Mouse (Mus musculus): ENCODE measurements around the gene Rapgef2.
A peak's percentile ranks its signal among the peaks of the same experiment; 100 is the strongest.

Rapgef2 gene

DNA sequence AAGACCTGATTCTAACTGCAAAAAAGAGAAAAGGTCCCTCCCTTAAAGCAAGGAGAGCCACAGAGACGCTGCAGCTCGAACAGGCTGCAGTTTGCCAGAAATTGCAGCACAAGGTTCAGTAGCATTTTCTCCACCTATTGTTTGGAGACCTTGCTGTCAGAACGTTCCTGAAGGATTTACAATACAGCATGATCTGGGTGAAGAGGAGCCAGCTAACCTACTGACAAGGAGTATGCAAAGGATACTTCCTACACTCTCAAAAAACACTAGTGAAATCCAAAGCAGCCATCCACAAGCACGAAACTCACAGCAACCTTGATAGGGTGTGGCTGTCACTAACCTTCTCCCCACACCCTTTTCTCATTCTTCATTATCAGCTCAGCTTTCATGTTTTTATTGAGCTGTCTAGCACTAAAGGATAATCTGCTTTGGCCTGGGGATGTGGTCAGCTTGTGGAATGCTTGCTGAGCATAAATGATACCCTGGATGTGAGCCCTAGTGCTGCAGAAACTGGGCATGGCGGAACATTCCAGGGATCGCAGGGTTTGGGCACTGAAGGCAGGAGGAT lies 124.4 kb downstream of the Rapgef2 start:
- DNase-seq (ENCODE audit: low spot score): no peak

DNA sequence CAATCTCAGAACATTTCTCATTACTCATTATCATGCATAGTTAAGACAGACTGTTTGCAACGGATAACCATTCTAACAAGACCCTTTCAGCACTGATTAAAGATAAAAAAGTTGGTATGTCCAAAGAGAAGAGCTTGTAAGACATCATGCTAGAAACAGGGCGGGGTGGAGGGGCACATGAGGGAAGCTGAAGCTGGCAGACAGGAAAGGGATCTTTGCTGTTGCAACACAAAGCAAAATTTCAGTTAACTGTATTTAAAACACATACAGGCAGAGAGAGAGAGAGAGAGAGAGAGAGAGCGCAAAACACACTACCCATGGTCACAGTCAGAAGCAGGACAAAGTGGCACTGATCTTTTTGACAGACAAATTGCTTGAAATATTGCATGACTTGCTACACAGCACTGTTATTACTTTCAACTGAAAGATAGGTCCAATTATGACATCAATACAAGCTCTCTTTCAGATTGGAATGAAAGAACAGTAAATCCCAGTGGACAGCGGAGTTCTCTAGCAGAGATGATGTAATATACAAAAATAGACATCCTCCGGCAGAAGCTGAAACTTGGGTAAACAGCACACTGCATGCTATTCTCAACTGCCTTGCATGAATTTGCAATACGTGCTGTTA lies 125.1 kb downstream of the Rapgef2 start:
- peak; percentile 15 for DNase-seq (ENCODE audit: low spot score)

DNA sequence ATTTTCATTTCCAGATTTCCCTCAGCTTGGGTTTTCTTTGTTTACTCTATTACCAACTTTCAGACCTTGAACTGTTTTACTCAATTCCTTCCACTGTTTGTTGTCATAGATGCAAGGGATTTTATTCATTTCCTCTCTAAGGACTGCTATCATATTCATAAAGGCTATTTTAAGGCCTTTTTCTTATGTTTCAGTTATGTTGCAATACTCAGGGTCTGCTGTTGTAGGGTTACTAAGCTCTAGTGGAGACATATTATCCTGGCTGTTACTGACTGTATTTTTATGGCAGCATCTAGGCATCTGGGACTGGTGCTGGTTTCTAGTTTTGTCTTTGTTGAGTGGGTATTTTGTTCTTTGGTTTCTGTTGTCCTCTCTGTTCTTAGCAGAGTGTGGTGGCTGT lies 128.1 kb downstream of the Rapgef2 start:
- DNase-seq (ENCODE audit: low spot score): no peak

DNA sequence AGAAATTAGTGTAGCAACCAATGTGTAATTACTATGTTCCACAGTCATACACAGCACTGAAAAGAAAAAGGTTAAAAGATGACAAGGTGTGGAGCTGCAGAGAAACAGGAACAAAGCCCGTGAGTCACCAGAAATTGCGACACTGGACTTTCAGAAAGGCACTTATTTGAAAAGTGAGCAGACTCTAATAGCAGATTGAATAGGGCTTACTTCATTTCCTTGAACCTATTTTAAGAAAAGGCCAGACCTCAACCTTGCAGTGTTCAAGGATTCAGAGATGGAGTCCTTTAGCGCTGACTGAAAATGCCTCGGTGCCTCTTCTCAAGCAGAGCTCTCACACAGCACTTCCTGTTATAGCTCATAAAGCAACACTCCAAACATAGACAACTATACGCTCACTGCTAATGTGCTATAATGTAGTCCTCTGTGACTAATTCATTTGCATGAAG lies 133.3 kb downstream of the Rapgef2 start:
- DNase-seq (ENCODE audit: low spot score): no peak

DNA sequence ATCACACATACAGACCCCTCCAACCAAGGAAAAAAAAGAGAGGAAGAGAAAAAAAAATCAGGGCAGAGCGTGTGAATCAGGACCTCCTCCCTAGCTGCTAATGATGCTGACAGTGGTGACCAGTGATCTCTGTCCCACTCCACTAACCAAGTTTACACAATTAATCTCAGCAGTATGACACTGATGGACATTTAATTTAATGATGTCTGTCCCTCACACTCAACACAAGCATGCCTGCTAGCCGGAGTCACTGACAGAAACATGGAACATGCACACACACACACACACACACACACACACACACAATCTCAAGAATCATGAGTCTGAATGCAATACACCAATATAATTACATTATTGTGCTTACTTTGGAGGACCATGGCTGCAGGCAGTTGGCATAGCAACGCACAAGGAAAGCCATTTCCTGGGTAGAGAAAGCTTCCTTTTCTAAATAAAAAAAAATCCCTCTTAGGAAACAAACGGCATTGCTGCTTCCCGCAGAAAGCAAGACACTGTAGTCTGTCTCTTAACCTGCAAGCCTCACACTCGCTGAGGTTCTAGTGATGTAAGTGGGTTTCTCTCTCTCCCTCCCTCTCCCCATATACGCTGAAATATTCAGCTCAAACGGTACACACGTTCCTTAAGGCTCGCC lies 140.8 kb downstream of the Rapgef2 start:
- peak; percentile 29 for DNase-seq (ENCODE audit: low spot score)

DNA sequence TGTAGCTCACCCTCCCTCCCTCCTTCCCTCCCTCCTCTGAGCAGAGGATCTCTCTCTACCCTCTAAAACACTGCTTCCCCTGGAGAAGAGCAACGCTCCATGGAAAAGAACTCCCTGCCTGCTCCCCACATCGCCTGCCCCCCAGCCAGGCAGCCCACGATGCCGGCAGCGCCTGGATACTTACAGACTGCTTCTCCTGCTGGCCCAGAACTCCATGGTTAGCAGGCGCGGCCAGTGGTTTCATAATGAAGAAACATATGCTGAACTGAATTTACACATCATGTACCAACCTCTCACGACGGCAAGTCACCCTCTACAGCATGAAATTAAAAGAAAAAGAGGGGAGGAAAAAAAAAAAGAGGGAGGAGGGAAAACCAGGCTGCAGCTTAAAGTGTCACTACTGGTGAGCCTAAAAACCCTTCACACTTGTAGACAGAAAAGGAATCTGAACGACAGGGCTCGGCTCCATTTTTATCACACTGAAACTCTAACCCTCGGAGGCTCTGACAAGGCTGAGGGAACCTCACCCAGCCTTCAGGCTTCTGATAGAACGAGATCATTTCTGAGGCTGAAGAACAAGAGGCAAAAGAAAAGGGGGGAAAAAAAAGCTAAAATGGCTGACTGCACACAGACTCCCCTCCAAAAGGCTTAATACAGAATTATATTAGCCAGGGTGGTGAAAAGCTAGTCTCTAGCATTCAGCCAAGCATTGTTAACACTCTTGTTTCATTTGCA lies 141.5 kb downstream of the Rapgef2 start:
- DNase-seq (ENCODE audit: low spot score): peak; percentile 28

DNA sequence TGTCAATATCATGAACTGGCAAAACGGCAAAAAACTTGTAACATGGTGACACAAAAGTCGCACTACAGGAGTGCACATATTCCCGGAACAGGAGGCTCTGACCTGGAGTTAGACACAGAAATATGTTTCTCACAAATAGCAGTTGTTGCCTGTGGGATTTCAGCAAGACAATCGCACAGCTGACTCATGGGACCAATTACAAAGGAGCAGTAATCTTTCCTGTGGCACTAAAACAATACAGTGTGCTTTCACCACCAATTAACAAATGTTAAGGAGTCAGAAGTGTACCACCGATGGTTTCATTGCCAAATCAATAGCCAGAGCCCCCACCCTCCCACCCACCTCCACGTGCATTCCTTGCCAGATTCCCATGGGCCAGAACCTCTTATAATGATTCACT lies 142.2 kb downstream of the Rapgef2 start:
- no peak for DNase-seq (ENCODE audit: low spot score)

DNA sequence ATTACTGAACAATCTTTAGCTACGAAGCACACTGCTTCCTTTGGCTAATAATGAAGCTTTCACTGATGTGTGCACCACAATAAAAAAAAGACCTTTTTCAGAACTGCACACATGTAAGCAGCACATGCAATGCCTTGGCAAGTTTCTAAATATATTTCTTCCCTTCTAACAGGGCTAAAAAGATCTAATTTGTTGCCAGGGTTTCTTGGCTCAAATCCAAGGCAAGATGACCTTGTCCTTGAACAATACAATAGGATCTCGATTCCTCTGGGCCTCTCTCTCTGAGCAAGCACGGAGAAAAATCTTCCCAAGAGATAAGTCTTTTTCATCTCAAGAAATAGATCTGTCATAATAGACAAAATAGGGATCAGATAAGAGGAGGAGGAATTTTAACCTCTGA lies 147.1 kb downstream of the Rapgef2 start:
- no peak for DNase-seq (ENCODE audit: low spot score)

DNA sequence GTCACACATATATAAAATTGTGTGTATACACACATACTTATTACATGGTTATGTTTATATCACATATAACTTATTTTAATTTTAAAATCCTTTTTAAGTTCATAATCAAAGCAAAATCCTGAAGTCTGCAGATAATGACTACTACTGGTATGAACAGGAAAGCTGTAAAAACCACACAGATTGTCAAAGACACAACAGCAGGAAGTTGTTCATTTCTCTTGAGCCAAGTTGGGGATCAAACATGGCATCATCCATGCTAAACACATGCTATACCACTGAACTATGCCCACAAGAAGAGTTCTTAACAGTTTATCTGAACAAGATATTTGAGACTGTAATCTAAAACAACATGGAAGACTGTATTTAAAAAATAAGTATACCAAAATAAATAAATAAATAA lies 147.7 kb downstream of the Rapgef2 start:
- DNase-seq (ENCODE audit: low spot score): no peak

DNA sequence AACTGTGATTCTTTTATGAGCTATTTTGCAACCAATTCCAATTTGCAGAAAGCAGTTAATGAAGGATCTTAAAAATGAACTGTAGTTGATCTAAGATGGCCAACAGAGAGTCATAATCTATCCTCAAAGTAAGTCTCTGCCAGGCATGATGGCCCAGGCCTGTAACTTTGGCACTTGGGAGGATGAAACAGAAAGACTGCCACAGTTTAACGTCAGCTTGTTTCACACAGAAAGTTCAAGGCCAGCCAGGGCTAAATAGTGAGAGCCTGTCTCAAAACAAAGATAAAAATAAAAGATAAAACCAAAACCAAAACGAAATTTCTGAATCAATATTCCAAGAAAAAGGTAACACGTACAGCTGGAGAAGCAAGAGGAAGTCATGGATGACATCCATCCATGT lies 155.3 kb downstream of the Rapgef2 start:
- DNase-seq (ENCODE audit: low spot score): no peak

DNA sequence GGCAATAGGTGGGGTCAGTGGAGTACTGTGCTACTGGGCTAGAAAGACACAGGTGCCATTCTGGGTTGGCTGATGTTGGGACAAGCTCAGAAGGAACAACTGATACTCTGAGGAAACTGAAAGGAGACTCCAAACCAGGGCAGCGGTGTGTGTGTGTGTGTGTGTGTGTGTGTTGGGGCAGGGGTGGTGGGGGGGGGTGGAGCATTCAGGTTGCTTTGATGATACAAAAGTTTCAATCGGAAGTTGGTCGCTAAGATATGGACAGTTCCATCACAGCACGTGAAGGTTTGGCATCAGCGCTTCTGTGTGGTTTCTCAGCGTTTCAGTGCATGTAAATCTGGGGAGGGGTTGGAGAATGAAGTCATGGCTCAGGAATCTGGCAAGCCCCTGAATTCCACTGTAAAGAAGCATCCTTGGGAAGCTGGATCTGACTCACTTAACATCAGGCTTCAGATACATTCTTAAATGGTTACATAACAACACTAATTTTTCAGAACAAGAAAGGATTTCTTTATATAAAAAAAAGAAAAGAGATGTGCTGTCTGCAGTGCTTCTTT lies 157.2 kb downstream of the Rapgef2 start:
- DNase-seq (ENCODE audit: low spot score): peak; percentile 28

DNA sequence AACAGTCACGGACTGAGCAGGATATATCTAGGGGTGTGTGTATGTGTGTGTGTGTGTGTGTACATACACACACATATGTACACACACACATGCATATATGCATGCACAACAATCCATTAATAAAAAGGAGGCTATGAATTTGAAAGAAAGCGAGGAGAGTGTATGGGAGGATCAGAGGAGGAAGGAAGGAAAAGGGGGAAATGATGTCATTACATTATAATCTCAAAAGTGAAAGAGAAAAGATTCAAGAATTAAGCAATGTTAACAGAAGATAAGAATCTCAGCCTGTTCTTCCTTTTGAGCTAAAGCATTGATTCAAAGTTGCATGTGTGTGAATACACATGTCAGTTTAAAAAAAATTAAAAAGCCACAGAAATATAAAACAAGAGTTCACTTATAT lies 158.5 kb downstream of the Rapgef2 start:
- no peak for DNase-seq (ENCODE audit: low spot score)

DNA sequence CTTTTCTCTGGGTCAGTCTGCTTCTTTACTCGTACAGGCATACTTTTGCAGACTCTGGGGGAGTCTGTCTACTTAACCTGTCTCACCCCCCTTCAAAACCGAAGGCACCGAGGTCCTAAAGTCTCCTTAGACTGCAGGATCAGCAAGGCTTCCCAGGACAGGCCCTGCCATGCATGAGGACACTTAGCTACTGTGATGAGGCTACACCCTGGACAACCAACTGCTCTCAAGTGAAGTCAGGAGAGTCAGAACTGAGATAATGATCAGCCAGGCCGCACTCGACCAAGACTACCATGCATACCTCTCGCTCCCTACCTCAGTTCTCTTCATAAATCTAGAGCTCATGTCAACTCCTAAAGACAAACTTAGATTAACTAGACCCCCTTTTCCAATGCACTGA lies 159.5 kb downstream of the Rapgef2 start:
- DNase-seq (ENCODE audit: low spot score): no peak

DNA sequence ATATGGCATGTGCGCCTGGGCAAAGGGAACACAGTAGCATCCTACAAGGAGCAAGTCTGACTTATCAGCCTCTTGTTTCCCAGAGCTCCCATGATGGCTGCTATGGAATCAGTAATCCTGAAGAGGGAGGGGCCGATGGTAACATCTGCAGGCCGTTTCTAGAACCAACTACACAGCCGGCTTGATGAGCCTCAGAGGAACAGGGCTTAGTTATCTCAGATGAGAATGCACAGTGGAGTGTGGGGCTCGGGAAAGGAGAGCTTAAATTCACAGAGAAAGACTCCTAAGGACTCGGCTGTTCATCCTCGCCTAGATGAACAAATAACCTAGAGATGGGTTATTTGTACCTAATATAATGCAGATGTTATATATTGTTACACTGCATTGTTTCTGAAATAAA lies 164.9 kb downstream of the Rapgef2 start:
- no peak for DNase-seq (ENCODE audit: low spot score)

DNA sequence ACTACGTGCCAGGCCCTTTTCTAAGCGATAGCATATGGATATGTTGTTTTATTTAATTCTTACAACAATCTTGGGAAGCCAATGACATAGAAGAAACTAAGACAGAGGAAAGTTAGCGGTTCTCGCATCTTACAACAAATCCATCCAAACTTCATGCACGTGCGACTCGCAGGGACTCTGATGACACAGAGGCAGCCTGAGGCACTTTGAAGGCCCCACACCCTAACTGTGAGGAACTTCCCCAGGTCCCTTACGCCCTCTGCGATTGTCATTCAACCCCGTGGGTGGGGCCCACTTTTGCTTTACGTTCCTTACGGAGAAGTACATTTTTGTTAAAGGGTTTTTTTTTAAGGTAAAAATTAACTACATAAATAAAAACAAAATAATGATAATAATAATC lies 166.3 kb downstream of the Rapgef2 start:
- no peak for DNase-seq (ENCODE audit: low spot score)

DNA sequence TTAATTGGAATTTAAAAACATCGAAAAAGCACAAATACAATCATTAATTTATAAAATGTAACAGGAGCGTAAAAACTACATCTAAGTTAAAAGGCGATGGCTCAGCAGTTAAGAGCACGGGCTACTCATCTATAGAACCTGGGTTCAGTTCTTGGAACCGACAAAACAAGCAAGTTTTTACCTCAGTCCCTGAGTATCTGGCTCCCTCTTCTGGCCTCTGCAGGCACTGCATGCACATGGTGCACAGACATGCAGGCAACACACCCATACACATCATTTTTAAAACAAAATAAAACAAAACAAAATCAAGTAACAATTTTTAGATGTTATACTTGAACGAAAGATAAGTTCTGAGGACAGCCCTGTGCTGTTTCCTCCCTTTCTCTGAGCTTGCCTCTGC lies 176.2 kb downstream of the Rapgef2 start:
- DNase-seq (ENCODE audit: low spot score): peak; percentile 22

DNA sequence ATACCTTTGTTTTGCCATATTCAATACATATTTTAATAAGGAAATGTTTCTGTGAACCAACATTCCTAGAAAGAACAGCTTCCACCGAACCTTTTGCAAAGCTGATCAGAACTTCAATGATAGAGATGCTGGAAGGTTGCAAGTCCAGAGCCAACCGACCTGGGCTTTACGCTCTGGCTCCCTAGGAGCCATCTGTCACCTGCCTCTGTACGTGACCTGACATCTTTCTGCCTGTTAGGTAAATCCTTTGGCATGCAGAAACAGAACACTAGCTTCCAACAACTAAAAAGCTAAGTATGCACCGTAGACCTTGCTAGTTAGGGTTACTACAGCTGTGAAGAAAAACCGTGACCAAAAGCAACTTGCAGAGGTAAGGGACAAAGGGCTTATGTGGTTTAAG lies 178.1 kb downstream of the Rapgef2 start:
- no peak for DNase-seq (ENCODE audit: low spot score)

DNA sequence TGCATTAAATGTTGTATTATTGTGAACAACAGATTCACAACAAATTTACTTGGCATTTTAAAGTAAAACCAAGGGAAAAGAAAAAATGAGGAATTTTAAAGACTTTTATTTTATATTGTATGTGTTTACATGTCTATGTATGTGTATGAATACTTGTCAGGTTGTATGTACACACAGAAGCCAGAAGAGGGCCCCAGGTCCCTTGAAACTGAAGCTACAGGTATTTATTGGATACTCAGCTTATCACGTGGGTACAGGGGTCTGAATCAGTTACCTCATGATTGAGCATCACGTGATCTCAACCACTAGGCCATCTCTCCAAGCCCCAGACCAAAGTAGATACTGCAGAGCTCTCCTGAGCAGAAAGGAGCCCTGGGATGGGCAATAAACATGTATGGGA lies 180.0 kb downstream of the Rapgef2 start:
- DNase-seq (ENCODE audit: low spot score): no peak

DNA sequence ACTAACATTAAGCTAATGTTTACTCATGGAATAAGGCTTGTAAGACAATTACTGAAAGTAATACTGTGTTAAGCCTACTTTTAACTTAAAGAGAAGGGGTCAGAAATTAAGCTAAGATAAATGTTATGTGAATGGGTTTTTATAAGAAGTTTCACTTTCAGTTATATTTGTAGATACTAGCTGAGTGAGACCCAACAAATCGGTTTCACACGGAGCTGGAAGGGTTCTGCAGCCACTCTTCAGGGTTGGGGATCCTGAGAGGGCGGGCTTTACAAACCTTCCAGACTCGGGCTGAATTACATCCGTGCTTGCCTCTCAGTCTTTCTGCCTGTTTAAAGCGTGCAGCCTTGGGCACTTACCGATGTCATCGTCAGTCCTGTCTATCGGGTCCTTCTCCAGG lies 182.7 kb downstream of the Rapgef2 start:
- no peak for DNase-seq (ENCODE audit: low spot score)

DNA sequence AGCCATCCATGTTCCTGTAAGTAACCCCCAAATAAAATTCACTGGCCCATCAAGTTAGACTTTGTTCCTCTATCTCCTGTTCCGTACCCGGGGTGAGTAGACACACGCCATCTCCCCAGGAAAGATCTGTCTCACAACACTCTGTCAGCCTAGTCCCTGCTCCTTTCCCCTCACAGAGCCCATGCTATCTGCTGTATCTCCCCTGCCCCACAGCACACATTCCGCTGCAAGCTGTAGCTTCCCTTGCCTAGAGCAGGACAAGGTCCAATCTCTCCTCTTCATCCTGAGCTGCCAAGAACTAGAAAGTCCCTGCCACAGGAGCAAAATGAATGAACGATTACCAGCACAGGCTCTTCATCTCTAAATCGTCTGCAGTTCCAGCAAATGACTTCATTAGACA lies 184.6 kb downstream of the Rapgef2 start:
- no peak for DNase-seq (ENCODE audit: low spot score)

DNA sequence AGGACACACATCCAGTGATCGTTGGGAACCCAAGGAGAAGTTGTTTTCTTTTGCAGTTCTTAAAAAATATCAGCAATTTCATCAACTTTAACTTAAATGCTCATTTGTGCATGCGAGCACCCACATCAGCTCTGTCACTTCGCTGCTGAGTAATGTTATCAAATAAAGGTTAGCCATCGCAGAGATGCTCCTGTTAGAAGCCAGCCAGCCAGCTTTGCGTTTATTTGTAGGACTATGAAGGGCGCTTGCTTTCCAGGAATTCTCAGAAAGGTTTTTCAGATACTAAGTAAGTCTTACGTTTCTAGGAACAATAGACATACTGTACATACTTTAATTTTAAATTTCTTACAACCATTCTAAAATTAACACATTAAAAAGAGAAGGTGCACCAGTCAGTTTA lies 185.5 kb downstream of the Rapgef2 start:
- DNase-seq (ENCODE audit: low spot score): no peak

DNA sequence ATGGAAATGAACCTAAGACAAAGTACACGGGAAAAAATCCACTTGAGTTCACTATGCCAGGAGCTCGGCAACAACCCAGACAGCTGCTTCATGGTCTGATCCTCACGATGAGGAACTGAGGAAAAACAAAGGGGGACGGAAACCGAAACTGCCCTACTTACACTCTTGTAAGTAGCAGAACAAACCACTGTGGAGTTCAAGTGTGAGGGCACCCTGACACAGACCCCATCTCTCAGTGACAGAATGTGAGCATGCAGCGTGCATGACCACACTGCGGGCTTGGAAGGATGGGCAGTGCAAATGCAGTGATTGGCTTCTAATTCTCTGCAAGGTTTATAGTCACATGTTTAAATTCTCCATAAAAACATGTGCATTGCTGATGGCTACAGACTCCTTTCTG lies 197.2 kb downstream of the Rapgef2 start:
- no peak for DNase-seq (ENCODE audit: low spot score)

DNA sequence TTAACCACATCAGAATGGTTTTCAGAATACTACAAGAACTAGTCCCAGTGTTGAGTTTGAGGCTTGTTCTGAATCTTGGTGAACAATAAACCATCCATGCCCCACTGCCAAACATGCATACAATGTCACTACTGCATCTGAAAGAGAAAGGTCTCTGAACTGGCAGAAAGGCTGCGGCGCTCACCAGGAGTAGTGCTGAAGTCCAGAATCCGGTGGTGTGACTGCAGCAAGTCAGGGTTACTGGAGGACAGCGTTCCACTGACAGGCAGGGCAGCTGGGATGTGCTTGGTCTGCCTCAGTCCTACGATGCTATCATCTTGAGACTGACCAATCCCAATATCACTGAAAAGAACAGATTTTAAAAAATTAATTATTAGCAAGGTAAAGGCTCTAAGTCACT lies 197.9 kb downstream of the Rapgef2 start:
- no peak for DNase-seq (ENCODE audit: low spot score)

Measured in embryo, embryonic 10.5 days (tissue).